Mouse (Mus musculus) gastrocnemius, postnatal 25 days (tissue): ENCODE results near the gene Pak2. TPM values are rescaled to one million over a fixed set of nuclear protein-coding genes. Genes with fewer than 3 reads are reported as not detected.

Source experiments
- DNase-seq: peaks from one replicate; pipeline ENCODE4 v3.0.0; 2022
- microRNA-seq, 2 experiments: library from miRNA; unstranded; fragments of <30 nt; microRNA quantifications; one replicate each; pipeline ENCODE4 v1.2.0; 2021; ENCODE audit warnings: borderline replicate concordance in 2 of 2
- total RNA-seq, 2 experiments: library from RNA; stranded (reverse); gene quantifications; 1 replicate in 1 of 2; 2 replicates in 1 of 2; pipeline ENCODE4 v1.2.3; 2021

Gene Pak2
- total RNA-seq, 2 experiments from 2014 or later = 13.8 to 14.7 TPM

DNA sequence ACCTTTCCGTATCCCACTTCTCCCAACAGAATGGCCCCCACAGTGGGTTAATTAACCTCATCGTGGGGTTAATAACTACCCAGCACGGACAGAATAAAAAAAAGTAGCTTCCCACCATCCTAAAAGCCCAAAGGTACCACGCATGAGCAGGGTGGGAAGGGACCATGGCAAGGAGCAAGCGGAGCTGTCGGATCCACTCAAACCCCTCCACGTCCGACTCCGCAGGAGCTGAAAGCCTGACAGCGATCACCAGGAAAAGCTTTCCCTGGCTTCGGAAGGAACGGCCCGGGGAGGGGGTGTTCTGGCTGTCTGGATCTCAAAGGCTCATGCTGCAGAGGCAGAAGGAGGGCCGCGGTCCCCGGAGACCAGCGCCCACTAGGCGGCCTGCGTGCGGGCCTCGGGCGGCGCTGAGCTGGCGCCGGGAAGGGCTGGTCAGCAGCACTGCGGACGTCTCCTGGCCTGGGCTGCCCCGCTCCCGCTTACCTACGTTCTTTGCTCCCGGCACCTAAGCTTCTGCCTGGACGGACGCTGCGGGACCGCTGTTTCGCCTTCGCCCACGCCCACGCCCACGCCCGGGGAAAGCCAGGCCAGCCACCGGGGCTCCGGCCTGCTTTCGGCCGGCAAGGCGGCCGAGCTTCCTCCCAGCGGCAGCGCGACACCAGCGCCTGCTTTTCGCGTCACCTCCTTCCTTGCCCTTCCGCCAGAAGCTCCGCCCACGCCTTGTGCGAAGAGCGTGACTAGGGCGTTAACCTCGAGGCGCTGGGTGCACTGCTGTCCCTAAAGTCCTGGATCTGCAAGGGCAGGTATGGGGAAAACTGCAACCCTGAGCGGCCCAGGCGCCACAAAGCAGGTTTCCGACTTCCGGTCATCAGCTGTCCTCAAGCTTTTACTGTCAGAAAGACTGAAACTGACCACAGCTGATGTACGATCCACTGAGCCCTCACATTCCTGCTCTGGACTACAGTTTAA lies 76.3 kb downstream of the Pak2 start, which contains the start of gene Senp5:
Senp5 (minus strand) TSS at position 779 of the 969 bp plus-strand sequence.
- DNase-seq = peak; percentile 89

DNA sequence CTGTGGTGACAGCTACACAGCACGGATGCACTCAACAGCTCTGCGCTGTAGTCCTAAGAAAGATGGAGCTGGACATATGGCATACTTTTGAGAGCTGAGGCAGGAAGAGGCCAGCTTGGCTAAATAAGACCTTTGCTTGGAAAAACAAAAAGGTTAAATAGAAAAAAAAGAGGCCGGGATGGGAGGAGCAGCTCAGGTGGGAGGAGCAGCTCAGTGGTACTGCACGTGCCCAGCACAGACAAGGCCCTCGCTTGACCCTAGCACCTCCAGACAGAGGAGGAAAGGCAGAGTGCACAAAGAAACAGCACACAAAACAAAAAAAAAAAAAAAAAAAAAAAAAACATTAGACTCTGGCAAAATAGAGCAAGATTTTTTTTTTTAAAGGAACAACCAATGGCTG lies 82.8 kb downstream of the Pak2 start:
- DNase-seq = no peak

DNA sequence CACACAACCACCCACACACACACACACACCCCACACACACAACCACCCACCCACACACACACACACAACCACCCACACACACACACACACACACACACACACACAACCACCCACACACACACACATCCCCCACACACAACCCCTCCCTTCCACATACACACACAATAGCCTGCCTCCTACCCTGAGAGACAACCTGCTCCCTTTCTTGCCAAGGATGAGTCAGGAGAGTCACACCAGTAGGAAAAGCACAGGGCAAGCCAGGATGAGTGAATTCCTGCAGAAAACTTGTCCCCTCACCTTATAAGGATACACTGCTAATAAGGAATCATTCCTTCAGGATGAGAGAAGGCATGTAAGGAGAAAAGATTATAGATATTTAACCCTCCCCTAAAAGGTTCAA lies 85.2 kb downstream of the Pak2 start:
- no peak for DNase-seq

DNA sequence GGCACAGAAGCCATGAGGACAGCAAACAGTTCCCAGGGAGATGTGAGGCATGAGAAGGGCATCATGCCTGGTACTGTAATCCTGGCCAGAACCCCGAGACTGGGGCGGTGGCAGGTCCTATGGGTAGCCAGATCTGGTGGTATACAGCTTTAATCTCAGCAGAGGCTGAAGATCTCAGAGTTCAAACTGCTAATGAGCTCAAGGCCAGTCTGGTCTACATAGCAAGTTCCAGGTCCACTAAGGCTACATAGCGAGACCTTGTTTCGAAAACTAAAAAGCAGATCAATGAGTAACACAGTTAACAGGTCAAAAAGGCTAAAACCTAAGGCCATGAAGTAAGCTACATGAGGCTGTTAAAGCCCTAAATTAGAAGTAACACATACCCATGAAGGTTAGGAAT lies 85.9 kb downstream of the Pak2 start:
- DNase-seq = no peak

DNA sequence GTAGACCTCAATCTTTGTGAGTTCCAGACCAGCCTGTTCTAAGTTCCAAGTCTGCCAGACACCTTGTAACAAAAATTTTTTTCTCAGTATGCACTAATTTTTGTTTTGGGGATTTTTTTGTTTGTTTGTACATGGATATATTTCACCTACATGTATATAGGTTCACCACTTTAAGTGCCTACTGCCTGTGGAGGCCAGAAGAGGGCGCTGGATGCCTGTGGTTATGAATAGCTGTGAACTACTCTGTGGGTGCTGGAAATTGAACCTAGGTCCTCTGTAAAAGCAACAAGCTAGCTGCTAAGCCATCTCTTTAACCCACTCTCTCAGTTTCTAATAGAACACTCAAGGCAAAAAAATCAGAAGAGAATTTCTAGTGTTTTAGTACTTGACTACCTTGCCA lies 87.1 kb downstream of the Pak2 start:
- no peak for DNase-seq

DNA sequence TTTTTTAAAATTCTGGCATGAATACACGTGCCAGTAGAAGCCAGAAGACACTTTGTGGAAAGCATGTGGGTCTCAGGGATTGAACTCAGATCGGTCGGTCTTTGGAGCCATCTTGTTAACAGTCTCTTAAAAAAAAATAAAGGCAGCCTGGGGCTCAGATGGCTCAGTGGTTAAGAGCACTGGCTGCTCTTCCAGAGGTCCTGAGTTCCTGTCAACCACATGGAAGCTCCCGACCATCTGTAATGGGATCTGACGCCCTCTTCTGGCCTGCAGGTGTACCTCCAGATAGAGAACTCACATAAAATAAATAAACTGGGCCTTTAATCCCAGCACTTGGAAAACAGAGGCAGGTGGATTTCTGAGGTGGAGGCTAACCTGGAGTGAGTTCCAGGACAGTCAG lies 98.2 kb downstream of the Pak2 start:
- no peak for DNase-seq

DNA sequence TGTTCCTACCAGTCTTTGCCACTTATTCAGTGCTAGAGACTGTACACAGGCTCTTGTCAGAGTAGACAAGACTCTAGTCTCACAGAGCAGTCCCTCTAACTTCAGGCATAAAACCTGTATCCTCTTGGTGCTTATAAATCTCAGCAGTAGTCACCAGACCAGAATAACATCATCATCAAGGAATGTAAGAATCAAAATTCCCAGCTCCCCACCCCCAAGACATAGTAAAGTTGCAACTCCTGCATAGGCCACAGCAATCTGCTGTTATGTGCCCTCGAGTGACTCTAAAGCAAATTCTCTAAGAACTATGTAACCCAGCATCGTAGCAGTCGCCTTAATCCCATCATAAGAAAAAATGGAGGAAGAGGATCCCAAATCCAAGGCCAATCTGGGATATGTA lies 99.6 kb downstream of the Pak2 start:
- DNase-seq = no peak

DNA sequence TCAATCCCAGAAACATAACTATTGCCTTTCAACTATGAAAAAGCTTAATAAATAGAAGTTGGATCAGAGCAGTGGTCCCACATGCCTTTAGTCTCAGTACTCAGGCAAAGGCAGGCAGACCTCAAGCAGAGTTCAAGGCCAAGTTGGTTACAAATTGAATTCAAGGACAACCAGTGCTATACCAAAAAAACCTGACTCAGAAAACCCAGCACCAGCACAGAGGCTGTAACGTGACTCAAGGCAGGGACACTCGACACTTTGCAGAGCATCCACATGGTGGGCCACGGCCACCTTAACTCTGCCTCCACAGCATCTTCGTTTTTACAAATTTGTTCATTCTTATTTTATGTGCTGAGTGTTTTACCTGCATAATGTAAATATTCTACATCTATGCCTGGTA lies 103.9 kb downstream of the Pak2 start:
- DNase-seq = no peak

Small RNAs within 50 kb of the gene (microRNA-seq; reads per million reads assigned to microRNA genes)
- 0 reads per million in 2 experiments for gene Gm26269

Other genes starting within 250 kb of the Pak2 start
- gene Meltf, start 200.5 kb downstream of the Pak2 start, total RNA-seq = not detected
- gene Pigz, start 145.5 kb downstream of the Pak2 start, total RNA-seq = 1 to 10 TPM in 1 of 2 experiments, under 1 TPM in 1; 0.87 to 2.3 TPM
- 10 to 100 TPM; 51.0 to 53.6 TPM for gene 0610012G03Rik, start 130.8 kb downstream of the Pak2 start, total RNA-seq
- 10 to 100 TPM; 14.5 to 15.3 TPM for gene Ncbp2, start 130.8 kb downstream of the Pak2 start, total RNA-seq
- 10 to 100 TPM; 11.0 to 11.6 TPM for gene Senp5, start 76.1 kb downstream of the Pak2 start, total RNA-seq
- gene Pigx, start 20.4 kb upstream of the Pak2 start, total RNA-seq = 10 to 100 TPM; 12.6 to 14.0 TPM
- 1 to 10 TPM; 7.7 to 7.9 TPM for gene Cep19, start 20.5 kb upstream of the Pak2 start, total RNA-seq
- 1 to 10 TPM; 1.9 to 2.5 TPM for gene Nrros, start 86.3 kb upstream of the Pak2 start, total RNA-seq
- not detected for gene Bex6, start 100.5 kb upstream of the Pak2 start, total RNA-seq
- 10 to 100 TPM; 13.8 to 13.9 TPM for gene Fbxo45, start 167.8 kb upstream of the Pak2 start, total RNA-seq
- 1 to 10 TPM; 5.2 TPM for gene Wdr53, start 167.9 kb upstream of the Pak2 start, total RNA-seq
- 10 to 100 TPM; 48.0 to 55.0 TPM for gene Smco1, start 192.1 kb upstream of the Pak2 start, total RNA-seq
- 10 to 100 TPM in 1 of 2 experiments, 1 to 10 TPM in 1; 9.8 to 10.5 TPM for gene Rnf168, start 198.1 kb upstream of the Pak2 start, total RNA-seq